Mouse (Mus musculus) bone marrow, adult 2 months (tissue): ENCODE results near the gene Fgfr2.

Source experiments
- CTCF ChIP-seq: fragments of 200-500 bp; IDR thresholded peaks from 2 replicates; pipeline ENCODE4 v1.5.1; 2011; ENCODE audit warnings: low read length, control low read depth; ENCODE audit not compliant: control insufficient read depth, insufficient read depth
- POLR2A ChIP-seq: fragments of 200-500 bp; IDR thresholded peaks from 2 replicates; pipeline ENCODE4 v1.6.1; 2011; ENCODE audit warnings: low read depth, mild to moderate bottlenecking, control low read depth, low read length, borderline replicate concordance; ENCODE audit not compliant: control insufficient read depth

- no peak for TF ChIP-seq CTCF
- TF ChIP-seq POLR2A, result no peak
Measured at GRCm38 (mm10) chr7:130985193-130985592, 2138.0 kb downstream of the Fgfr2 start.
